Mouse (Mus musculus): ENCODE measurements around the gene Ckap2l. TPM values are rescaled to one million over a fixed set of nuclear protein-coding genes. Genes with fewer than 3 reads are reported as not detected.

Ckap2l gene
- polyA plus RNA-seq, 1 experiment from 2014 or later: 37.0 TPM

DNA sequence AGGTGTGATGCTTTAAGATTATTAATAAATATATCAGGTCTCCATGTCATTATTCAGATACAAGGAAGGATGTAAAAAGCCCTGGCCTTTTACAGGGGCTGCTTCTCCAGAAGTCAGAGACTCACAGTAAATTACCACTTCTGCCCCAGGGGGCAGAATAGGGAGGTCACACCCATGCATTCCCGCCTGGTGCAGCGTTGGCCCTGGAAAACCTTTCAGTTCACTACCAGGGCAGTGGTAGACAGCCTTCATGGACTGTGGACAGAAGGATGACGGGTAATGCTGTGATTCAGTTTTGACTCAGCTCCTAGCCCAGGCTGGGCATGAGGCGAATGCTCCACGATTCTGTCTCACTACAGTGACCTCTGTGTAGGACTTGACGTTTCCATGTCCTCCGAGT, 50.6 kb downstream of the Ckap2l start:
- H3K4me2 ChIP-seq: no peak overlapping the region
- no peaks in the 10 kb centered on the region for H3K27me3 ChIP-seq
- WGBS: 71% methylated on average over 7 of the region's 7 CpGs
- peaks cover 5% of the 10 kb centered on the region; the same call in 1 of the 2 replicates for H3K4me1 ChIP-seq
- no peak for ATAC-seq (ENCODE audit: insufficient number of reproducible peaks, low FRiP score, low TSS enrichment, low read depth)
- H3K9me3 ChIP-seq: no peaks in the 10 kb centered on the region
- H3K4me3 ChIP-seq: no peak overlapping the region
- H3K36me3 ChIP-seq: no peaks in the 10 kb centered on the region
- no peak overlapping the region for H3K27ac ChIP-seq
- no peak overlapping the region for H3K9ac ChIP-seq

DNA sequence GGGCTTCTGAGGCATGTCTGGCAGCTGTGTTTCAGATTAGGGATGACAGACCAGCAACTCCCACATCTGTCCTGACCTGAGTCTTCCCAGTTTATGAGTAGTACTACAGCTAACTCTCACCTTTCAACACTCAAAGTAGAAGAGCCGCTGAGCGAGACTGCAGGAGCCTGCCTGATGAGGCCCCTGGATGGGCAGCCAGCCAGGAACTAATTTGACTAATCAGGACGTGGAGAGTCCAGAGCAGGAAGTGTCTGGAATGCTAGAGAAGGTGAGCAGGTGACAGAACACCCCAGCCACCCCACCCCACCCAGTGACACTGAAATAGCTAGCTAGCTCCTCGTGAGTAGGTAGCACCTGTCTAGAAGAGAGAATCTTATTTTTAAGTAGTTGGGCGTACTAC, 51.4 kb downstream of the Ckap2l start:
- no peaks in the 10 kb centered on the region for H3K9me3 ChIP-seq
- H3K4me1 ChIP-seq: peaks cover 5% of the 10 kb centered on the region; the same call in 1 of the 2 replicates
- ATAC-seq (ENCODE audit: insufficient number of reproducible peaks, low FRiP score, low TSS enrichment, low read depth): no peak
- H3K9ac ChIP-seq: no peak overlapping the region
- H3K4me3 ChIP-seq: no peak overlapping the region
- H3K36me3 ChIP-seq: no peaks in the 10 kb centered on the region
- H3K27me3 ChIP-seq: no peaks in the 10 kb centered on the region
- 35% methylated on average over 5 of the region's 5 CpGs for WGBS
- no peak overlapping the region for H3K4me2 ChIP-seq
- no peak overlapping the region for H3K27ac ChIP-seq

DNA sequence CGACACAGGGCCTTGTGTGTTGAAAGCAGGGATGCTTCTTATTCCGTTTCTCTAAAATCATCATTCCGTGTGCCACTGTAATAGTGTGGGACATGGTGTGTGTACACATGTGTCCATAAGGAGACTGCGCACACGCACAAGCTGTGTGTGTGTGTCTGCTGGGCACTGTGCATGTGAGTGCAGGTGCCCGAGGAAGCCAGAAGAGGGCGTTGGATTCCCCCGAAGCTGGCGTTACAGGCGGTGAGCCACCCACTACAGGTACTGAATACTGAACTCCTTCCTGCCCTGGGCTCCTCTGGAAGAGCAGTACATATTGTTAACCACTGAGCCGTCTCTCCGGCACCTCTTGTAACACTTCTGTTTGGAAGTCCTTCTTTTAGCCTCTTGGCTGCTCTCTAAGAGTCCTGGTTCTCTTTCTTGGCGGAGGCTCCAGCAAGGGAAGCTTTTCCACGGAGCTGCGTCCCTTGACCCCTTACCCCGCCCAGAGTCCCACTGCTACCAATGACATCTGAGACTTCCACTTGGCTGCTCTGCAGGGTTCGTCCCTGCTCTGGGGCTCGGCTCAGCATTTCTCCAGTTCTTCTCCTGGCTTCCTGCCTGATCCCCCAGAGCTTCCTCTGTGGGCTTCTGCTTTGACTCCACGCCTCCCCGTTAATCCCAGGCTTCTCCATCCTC, 52.4 kb downstream of the Ckap2l start:
- Histone ChIP-seq H3K27me3 (no peaks in the 10 kb centered on the region), H3K27ac (no peak overlapping the region), H3K4me3 (no peak overlapping the region), H3K36me3 (no peaks in the 10 kb centered on the region), H3K9me3 (no peaks in the 10 kb centered on the region), H3K9ac (no peak overlapping the region), H3K4me2 (no peak overlapping the region), H3K4me1 (peaks cover 5% of the 10 kb centered on the region; the same call in 1 of the 2 replicates)
- 72% methylated on average over 20 of the region's 20 CpGs for WGBS
- ATAC-seq (ENCODE audit: insufficient number of reproducible peaks, low FRiP score, low TSS enrichment, low read depth): no peak

DNA sequence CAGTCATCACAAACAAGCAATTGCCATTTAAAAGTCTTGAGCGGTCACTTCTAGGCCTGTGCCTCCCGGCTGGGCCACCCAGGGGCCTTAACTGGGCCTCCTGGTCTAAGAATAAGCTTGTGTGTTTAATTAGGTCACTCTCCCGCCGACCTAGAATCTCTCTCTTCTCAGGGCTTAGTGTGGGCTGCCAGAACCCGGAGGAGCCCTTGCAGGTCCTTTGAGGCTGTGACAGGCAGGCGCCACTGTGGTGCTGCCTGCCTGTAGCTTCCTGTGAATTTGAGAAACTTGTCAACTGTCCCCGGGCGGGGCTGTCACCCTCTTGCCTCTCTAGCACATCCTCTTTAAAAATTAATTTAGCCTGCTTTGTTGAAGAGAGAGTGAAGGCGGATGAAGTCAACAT, 53.2 kb downstream of the Ckap2l start:
- H3K27me3 ChIP-seq: no peaks in the 10 kb centered on the region
- 33% methylated on average over 9 of the region's 9 CpGs for WGBS
- H3K4me3 ChIP-seq: no peak overlapping the region
- H3K4me2 ChIP-seq: no peak overlapping the region
- no peak for ATAC-seq (ENCODE audit: insufficient number of reproducible peaks, low FRiP score, low TSS enrichment, low read depth)
- H3K27ac ChIP-seq: no peak overlapping the region
- no peak overlapping the region for H3K9ac ChIP-seq
- H3K36me3 ChIP-seq: no peaks in the 10 kb centered on the region
- H3K4me1 ChIP-seq: peaks cover 5% of the 10 kb centered on the region; the same call in 1 of the 2 replicates
- H3K9me3 ChIP-seq: no peaks in the 10 kb centered on the region

DNA sequence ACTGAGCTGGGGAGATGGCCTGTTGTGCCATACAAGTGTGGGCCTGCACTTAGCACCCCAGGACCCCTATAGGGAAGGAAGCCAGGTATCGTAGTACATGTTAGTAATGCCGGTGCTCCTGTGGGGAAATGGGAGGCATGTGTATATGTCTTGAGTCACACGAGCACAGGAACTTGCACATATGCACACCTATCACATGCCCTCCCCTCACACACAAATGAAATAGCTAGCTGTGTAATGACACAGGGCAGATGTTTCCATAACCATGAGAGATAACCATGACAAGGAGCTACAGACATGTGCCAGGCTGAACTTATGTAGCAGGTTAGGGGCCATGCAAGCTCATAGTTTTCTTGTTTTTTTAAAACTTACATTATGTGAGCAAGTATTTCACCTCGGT, 54.0 kb downstream of the Ckap2l start:
- no peaks in the 10 kb centered on the region for H3K27me3 ChIP-seq
- H3K4me3 ChIP-seq: no peak overlapping the region
- no peaks in the 10 kb centered on the region for H3K36me3 ChIP-seq
- no peaks in the 10 kb centered on the region for H3K9me3 ChIP-seq
- peaks cover 5% of the 10 kb centered on the region; the same call in 1 of the 2 replicates for H3K4me1 ChIP-seq
- no peak for ATAC-seq (ENCODE audit: insufficient number of reproducible peaks, low FRiP score, low TSS enrichment, low read depth)
- no peak overlapping the region for H3K4me2 ChIP-seq
- WGBS: 79% methylated on average over 4 of the region's 4 CpGs
- no peak overlapping the region for H3K27ac ChIP-seq
- no peak overlapping the region for H3K9ac ChIP-seq

DNA sequence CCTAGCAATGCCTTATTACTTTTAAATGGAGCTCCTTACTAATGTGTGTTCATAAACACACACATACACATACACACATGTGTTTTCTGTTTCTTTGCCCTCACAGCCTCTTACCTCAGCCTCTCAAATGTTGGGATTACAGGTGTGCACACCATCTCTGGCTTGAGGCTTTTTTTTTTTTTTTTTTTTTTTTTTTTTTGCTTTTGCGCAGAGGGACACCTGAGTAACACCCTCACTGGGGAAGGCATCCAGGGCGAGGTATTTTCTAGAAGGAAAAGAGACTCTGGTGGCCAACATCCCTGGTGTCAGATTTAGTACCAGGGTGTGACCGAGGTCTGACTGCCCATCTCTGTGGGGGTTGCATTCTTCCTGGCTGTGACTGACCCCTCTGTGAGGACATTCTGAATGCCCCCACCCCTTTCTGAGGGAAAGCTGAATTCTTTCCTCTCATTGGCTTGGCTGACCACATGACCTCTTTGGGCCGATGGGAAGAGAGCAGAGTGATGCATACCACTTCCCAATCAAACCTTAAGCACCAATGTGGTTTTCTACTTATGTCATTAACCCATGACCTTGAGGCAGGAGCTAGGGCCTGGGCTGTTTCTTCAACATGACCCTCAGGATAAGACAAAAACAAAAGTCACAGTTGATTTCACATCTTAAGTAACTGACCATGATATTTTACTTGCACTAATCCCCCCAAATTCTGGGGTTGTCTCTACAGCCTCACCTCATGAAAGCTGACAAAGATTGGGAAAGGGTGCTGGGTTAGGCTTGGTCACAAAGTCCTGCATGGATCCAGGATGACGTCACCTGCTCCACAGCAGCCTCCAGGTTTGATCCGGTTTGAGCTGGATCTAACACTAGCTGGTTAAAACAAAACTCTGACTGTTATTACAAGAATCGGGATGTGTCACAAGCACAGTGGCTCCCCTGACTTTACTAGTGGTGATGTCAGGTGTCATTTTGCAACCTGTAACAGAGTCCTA, 54.9 kb downstream of the Ckap2l start:
- H3K4me1 ChIP-seq: peaks cover 5% of the 10 kb centered on the region; the same call in 1 of the 2 replicates
- H3K27me3 ChIP-seq: no peaks in the 10 kb centered on the region
- H3K4me3 ChIP-seq: no peak overlapping the region
- no peak overlapping the region for H3K9ac ChIP-seq
- no peaks in the 10 kb centered on the region for H3K36me3 ChIP-seq
- no peak for ATAC-seq (ENCODE audit: insufficient number of reproducible peaks, low FRiP score, low TSS enrichment, low read depth)
- no peak overlapping the region for H3K4me2 ChIP-seq
- no peak overlapping the region for H3K27ac ChIP-seq
- 63% methylated on average over 7 of the region's 7 CpGs for WGBS
- no peaks in the 10 kb centered on the region for H3K9me3 ChIP-seq

DNA sequence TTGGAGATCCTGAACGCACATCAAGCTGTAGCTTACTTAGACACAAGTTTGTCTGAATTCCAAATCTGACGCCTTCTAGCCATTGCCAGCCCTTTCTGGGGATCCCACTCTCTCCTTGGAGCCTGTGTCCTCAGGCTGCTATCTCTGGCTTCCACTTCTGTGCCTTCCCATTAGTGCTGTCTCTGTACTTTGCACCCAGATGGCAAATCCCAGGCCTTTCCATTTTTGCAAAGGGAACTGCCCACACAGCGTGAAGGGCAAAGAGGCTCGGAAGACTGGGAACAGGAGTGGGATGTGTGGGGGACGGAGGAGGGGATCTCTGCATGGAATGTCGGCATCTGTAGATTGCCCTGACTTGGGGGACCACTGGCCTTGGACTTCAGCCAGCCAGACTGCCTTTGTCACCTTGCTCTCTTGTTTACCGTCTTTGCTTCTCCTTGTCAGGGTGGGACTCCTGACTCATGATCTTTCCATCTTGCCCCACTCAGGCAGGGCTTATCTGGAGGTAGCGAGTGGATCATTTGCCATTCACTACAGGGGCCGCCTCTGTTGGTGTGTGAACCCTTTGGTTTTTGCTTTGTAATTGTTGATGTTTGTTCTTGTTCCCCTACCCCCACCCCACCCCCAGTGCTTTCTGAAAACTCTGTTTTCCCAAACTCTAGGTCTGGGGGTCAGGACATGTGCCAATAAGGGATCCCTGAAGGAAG, 56.1 kb downstream of the Ckap2l start:
- H3K4me3 ChIP-seq: no peak overlapping the region
- peaks cover 5% of the 10 kb centered on the region; the same call in 1 of the 2 replicates for H3K4me1 ChIP-seq
- no peak overlapping the region for H3K9ac ChIP-seq
- WGBS: 72% methylated on average over 9 of the region's 9 CpGs
- no peaks in the 10 kb centered on the region for H3K36me3 ChIP-seq
- no peak overlapping the region for H3K4me2 ChIP-seq
- H3K27ac ChIP-seq: no peak overlapping the region
- no peak for ATAC-seq (ENCODE audit: insufficient number of reproducible peaks, low FRiP score, low TSS enrichment, low read depth)
- H3K9me3 ChIP-seq: no peaks in the 10 kb centered on the region
- H3K27me3 ChIP-seq: no peaks in the 10 kb centered on the region

DNA sequence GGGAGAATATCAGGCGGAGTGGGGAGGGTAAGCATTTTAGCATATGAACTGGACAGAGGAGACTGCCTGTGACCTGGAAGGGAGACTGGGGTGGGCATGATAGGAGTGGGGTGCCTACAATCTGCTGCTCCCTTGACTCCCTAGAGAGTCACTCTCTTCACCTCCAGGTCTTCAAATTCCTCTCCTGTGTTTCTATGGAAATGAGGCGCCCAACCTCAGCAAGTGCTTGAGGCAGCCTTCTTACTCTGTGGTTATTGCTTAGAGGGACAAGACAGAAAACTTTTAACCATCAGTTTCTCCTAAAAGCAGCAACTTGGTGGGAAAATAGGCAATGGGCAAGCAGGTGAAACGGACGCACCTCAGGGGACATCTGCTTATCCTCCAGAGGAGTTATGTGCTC, 60.5 kb downstream of the Ckap2l start:
- 78% methylated on average over 4 of the region's 4 CpGs for WGBS

DNA sequence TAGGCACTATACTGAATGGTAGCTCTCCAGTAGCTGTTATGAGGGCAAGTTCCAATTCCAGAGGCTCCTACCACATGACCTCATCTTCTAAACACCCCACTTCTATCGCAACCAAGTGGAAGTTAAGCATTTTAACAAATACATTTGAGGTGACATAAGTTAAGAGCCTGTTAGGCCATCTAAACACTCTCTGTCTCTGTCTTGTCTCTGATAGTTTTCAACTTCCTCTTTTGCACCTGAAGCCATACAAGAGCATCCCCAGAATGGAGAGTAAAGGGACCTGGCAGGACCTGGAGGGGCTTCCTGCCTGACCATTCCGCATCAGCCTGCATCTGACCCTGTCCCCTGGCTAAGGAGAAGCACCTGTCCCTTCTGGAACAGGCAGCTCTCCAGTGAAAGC, 62.3 kb downstream of the Ckap2l start:
- ATAC-seq (ENCODE audit: insufficient number of reproducible peaks, low FRiP score, low TSS enrichment, low read depth): no peak
- Histone ChIP-seq H3K4me3 (no peak overlapping the region), H3K9me3 (no peaks in the 10 kb centered on the region), H3K9ac (no peak overlapping the region), H3K4me1 (peaks cover 5% of the 10 kb centered on the region; the same call in 1 of the 2 replicates), H3K4me2 (no peak overlapping the region), H3K36me3 (no peaks in the 10 kb centered on the region), H3K27ac (no peak overlapping the region), H3K27me3 (no peaks in the 10 kb centered on the region)
- WGBS: 66% methylated on average over 2 of the region's 2 CpGs

More for the DNA sequence above, 60.5 kb downstream of the Ckap2l start:
- H3K4me3 ChIP-seq: no peak overlapping the region
- H3K9me3 ChIP-seq: no peaks in the 10 kb centered on the region
- ATAC-seq (ENCODE audit: insufficient number of reproducible peaks, low FRiP score, low TSS enrichment, low read depth): no peak
- no peaks in the 10 kb centered on the region for H3K27me3 ChIP-seq
- H3K27ac ChIP-seq: no peak overlapping the region
- no peak overlapping the region for H3K4me2 ChIP-seq
- no peak overlapping the region for H3K9ac ChIP-seq
- no peaks in the 10 kb centered on the region for H3K36me3 ChIP-seq
- H3K4me1 ChIP-seq: peaks cover 5% of the 10 kb centered on the region; the same call in 1 of the 2 replicates

DNA sequence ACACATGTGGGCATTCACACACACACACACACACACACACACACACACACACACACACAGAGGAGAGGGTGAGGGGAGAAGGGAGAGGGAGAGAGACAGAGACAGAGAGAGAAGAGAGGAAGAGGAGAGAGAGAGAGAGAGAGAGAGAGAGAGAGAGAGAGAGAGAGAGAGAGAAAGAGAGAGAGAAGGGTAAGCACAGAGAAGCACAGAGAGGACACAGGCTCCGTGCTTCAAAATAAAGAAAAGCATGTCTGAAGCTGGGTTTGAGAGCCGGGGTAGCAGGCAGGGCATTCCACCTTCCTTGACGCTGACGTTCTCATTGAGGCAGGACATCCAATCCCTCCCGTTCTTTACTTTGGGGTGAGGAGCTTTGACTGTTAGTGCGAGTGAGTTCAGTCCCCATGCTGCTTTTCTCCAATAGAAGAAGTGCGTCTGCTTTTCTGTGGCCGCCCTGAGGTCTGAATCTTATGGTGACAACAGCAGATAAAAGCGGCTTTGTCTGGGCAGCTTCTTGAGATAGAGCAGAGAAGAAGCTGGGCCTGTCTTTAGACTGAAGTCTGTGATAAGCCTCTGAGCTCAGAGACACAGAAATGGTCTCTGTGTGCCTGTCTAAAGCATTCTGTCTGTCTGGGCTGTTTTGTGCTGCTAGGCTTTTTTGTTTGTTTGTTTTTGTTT, 63.1 kb downstream of the Ckap2l start:
- Histone ChIP-seq H3K4me1 (peaks cover 5% of the 10 kb centered on the region; the same call in 1 of the 2 replicates), H3K27me3 (no peaks in the 10 kb centered on the region), H3K9ac (no peak overlapping the region), H3K27ac (no peak overlapping the region), H3K36me3 (no peaks in the 10 kb centered on the region), H3K4me3 (no peak overlapping the region), H3K4me2 (no peak overlapping the region), H3K9me3 (no peaks in the 10 kb centered on the region)
- ATAC-seq (ENCODE audit: insufficient number of reproducible peaks, low FRiP score, low TSS enrichment, low read depth): no peak
- 50% methylated on average over 9 of the region's 9 CpGs for WGBS

DNA sequence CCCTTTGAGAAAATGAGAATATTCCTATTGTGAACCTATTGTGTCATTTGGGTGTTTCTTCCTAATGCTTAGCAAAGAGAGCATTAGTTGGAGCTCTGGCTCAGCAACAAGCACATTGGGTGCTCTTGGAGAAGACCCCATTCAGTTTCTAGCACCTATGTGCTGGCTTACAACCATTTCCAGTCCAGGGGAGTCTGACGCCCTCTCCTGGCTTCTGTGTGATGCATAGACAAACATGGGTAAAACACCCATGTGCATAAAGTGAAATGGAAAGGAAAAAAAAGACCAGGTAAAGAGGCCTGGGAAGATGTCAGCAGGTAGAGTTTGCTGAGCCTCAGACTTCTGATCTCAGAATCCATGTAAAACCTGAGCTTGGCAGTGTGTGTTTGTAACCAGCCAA, 63.8 kb downstream of the Ckap2l start:
- Histone ChIP-seq H3K4me1 (peaks cover 5% of the 10 kb centered on the region; the same call in 1 of the 2 replicates), H3K4me2 (no peak overlapping the region), H3K36me3 (no peaks in the 10 kb centered on the region), H3K4me3 (no peak overlapping the region), H3K27ac (no peak overlapping the region), H3K9me3 (no peaks in the 10 kb centered on the region), H3K9ac (no peak overlapping the region), H3K27me3 (no peaks in the 10 kb centered on the region)
- 86% methylated on average over 1 of the region's 1 CpGs for WGBS
- no peak for ATAC-seq (ENCODE audit: insufficient number of reproducible peaks, low FRiP score, low TSS enrichment, low read depth)
